Mouse (Mus musculus) midbrain, embryonic 15.5 days (tissue): ENCODE data around the gene Fv1. TPM values are rescaled to one million over a fixed set of nuclear protein-coding genes. Genes with fewer than 3 reads are reported as not detected.
"Not testable (repeated sequence)": the region's sequence is repeated elsewhere in the genome, so short reads cannot be mapped to it uniquely, and the experiment has no call there.

ENCODE experiments used
- ATAC-seq: fragments of 200-750 bp; cut with Nextera tagmentation; replicated peaks from 2 replicates; pipeline ENCODE4 v1.8.0; 2017; ENCODE audit warnings: moderate TSS enrichment
- H3K27ac ChIP-seq: fragments of 300-500 bp; sonication (generic); 2 replicates; pipeline ENCODE4 v1.5.1; 2015; ENCODE audit warnings: mild to moderate bottlenecking, inconsistent platforms
- H3K27me3 ChIP-seq: fragments of 300-500 bp; sonication (generic); replicated peaks from 2 replicates; pipeline ENCODE4 v1.6.1; 2015; ENCODE audit warnings: inconsistent platforms
- H3K36me3 ChIP-seq: fragments of 300-500 bp; sonication (generic); replicated peaks from 2 replicates; pipeline ENCODE4 v1.6.1; 2015; ENCODE audit warnings: inconsistent platforms
- H3K4me1 ChIP-seq: fragments of 300-500 bp; sonication (generic); 2 replicates; pipeline ENCODE4 v1.6.1; 2015; ENCODE audit warnings: inconsistent platforms
- H3K4me2 ChIP-seq: fragments of 300-500 bp; sonication (generic); 2 replicates; pipeline ENCODE4 v1.6.1; 2015; ENCODE audit warnings: inconsistent platforms, mild to moderate bottlenecking, moderate library complexity
- H3K4me3 ChIP-seq: fragments of 300-500 bp; sonication (generic); 2 replicates; pipeline ENCODE4 v1.5.1; 2015; ENCODE audit warnings: mild to moderate bottlenecking, inconsistent platforms
- H3K9ac ChIP-seq: fragments of 300-500 bp; sonication (generic); 2 replicates; pipeline ENCODE4 v1.6.1; 2015; ENCODE audit warnings: mild to moderate bottlenecking, inconsistent platforms
- H3K9me3 ChIP-seq: fragments of 300-500 bp; sonication (generic); 2 replicates; pipeline ENCODE4 v1.6.1; 2016; ENCODE audit warnings: inconsistent platforms
- WGBS: fragments of 180-500 bp; shearing (Covaris S2); methylation state at CpG from one replicate; pipeline ENCODE4 v1.1.7; 2015; ENCODE audit warnings: mixed read lengths; 5-methylcytosine and 5-hydroxymethylcytosine counted together
- polyA plus RNA-seq: library from polyadenylated mRNA; unstranded; fragments of >200 nt; fragmentation: Nextera tagmentation; extraction: Ambion mirVana; gene quantifications from 2 replicates; pipeline ENCODE4 v1.2.1, GENCODE M21; 2015

Gene Fv1
- 9.5 and 9.7 TPM in 2 replicates for polyA plus RNA-seq

GRCm38 (mm10) chr4:147868450-147869031 lies at the start of gene Fv1, which contains the start of gene Miip:
Fv1 (plus strand) TSS chr4:147868979.
Miip (minus strand) TSS chr4:147868816.
- WGBS = under 1% methylated on average over 30 of the region's 30 CpGs
- peak; percentile 96 for ATAC-seq
- H3K4me2 ChIP-seq = peak within 1 kb of the TSS; percentile 67

GRCm38 (mm10) chr4:147819659-147820058 lies 49.1 kb upstream of the Fv1 start:
- H3K4me3 ChIP-seq, ATAC-seq, H3K4me1 ChIP-seq, H3K4me2 ChIP-seq, H3K27me3 ChIP-seq, H3K27ac ChIP-seq, H3K9ac ChIP-seq: not testable (repeated sequence)
- WGBS = 82% methylated on average over 7 of the region's 7 CpGs
- Histone ChIP-seq H3K36me3 (peaks cover 31% of the 10 kb centered on the region), H3K9me3 (peaks cover 38% of the 10 kb centered on the region)

More at GRCm38 (mm10) chr4:147868450-147869031, at the start of gene Fv1, which contains the start of gene Miip:
- Histone ChIP-seq H3K9me3 (no peaks in the 10 kb centered on the region), H3K36me3 (peaks cover 16% of the 10 kb centered on the region), H3K27me3 (no peaks in the 10 kb centered on the region), H3K27ac (peak within 1 kb of the TSS; percentile 77), H3K9ac (peak within 1 kb of the TSS; percentile 61), H3K4me1 (peaks cover 28% of the 10 kb centered on the region), H3K4me3 (peak within 1 kb of the TSS; percentile 67)

GRCm38 (mm10) chr4:147821414-147821813 lies 47.4 kb upstream of the Fv1 start:
- not testable (repeated sequence) for H3K27me3 ChIP-seq, ATAC-seq, H3K4me2 ChIP-seq, H3K9ac ChIP-seq, H3K4me3 ChIP-seq, H3K4me1 ChIP-seq, H3K27ac ChIP-seq
- Histone ChIP-seq H3K9me3 (peaks cover 55% of the 10 kb centered on the region), H3K36me3 (peaks cover 47% of the 10 kb centered on the region)
- WGBS = 91% methylated on average over 3 of the region's 3 CpGs

- Histone ChIP-seq H3K9me3 (peaks cover 70% of the 10 kb centered on the region), H3K4me3 (no peak overlapping the region), H3K4me2 (no peak overlapping the region), H3K36me3 (peaks cover 70% of the 10 kb centered on the region), H3K27me3 (no peaks in the 10 kb centered on the region), H3K9ac (no peak overlapping the region), H3K4me1 (no peaks in the 10 kb centered on the region), H3K27ac (no peak overlapping the region)
- ATAC-seq = no peak
- 94% methylated on average over 4 of the region's 4 CpGs for WGBS
These were observed 44.4 kb upstream of the Fv1 start for GRCm38 (mm10) chr4:147824389-147824788.

- H3K27me3 ChIP-seq, H3K27ac ChIP-seq, H3K4me1 ChIP-seq, ATAC-seq, H3K4me2 ChIP-seq, H3K4me3 ChIP-seq, H3K9ac ChIP-seq: not testable (repeated sequence)
- Histone ChIP-seq H3K9me3 (peaks cover 19% of the 10 kb centered on the region), H3K36me3 (peaks cover 24% of the 10 kb centered on the region)
- WGBS = 99% methylated on average over 21 of the region's 26 CpGs
These were observed 29.5 kb upstream of the Fv1 start for GRCm38 (mm10) chr4:147839282-147839681.

- Histone ChIP-seq H3K9ac (no peak overlapping the region), H3K9me3 (peaks cover 22% of the 10 kb centered on the region), H3K36me3 (peaks cover 33% of the 10 kb centered on the region), H3K4me2 (no peak overlapping the region), H3K4me1 (peaks cover 5% of the 10 kb centered on the region), H3K4me3 (no peak overlapping the region), H3K27ac (no peak overlapping the region), H3K27me3 (no peaks in the 10 kb centered on the region)
- no peak for ATAC-seq
- WGBS = 92% methylated on average over 3 of the region's 3 CpGs
These were observed 25.9 kb upstream of the Fv1 start for GRCm38 (mm10) chr4:147842871-147843270.

- H3K27me3 ChIP-seq = no peaks in the 10 kb centered on the region
- peak; percentile 90 for ATAC-seq
- H3K4me3 ChIP-seq = peak within 1 kb of the TSS; percentile 56
- peak within 1 kb of the TSS; percentile 64 for H3K9ac ChIP-seq
- peaks cover 10% of the 10 kb centered on the region for H3K4me1 ChIP-seq
- peak within 1 kb of the TSS; percentile 31; the same call in 1 of the 2 replicates for H3K27ac ChIP-seq
- H3K4me2 ChIP-seq = peak within 1 kb of the TSS; percentile 56
- H3K9me3 ChIP-seq = peaks cover 9% of the 10 kb centered on the region
- H3K36me3 ChIP-seq = peaks cover 19% of the 10 kb centered on the region
- WGBS = 3% methylated on average over 23 of the region's 23 CpGs
These were observed 20.9 kb upstream of the Fv1 start, which contains the start of gene Zfp933 for GRCm38 (mm10) chr4:147847614-147848583. Zfp933 (minus strand) TSS chr4:147848366.

GRCm38 (mm10) chr4:147848584-147848991 lies 20.2 kb upstream of the Fv1 start:
- ATAC-seq = peak; percentile 83
- Histone ChIP-seq H3K27ac (peak overlapping the region; percentile 31; the same call in 1 of the 2 replicates), H3K27me3 (no peaks in the 10 kb centered on the region), H3K36me3 (peaks cover 15% of the 10 kb centered on the region), H3K4me3 (peak overlapping the region; percentile 56), H3K4me2 (peak overlapping the region; percentile 52), H3K9ac (peak overlapping the region; percentile 26), H3K9me3 (peaks cover 6% of the 10 kb centered on the region; the same call in 1 of the 2 replicates), H3K4me1 (peaks cover 10% of the 10 kb centered on the region)
- WGBS = 6% methylated on average over 4 of the region's 4 CpGs

GRCm38 (mm10) chr4:147850776-147851175 lies 18.0 kb upstream of the Fv1 start:
- Histone ChIP-seq H3K4me1 (peaks cover 10% of the 10 kb centered on the region), H3K9me3 (0 out of 2 replicates have a peak, but pooled peaks cover under 1% of the 10 kb centered on the region), H3K27me3 (no peaks in the 10 kb centered on the region), H3K36me3 (peaks cover 2% of the 10 kb centered on the region), H3K27ac (no peak overlapping the region), H3K9ac (no peak overlapping the region), H3K4me3 (no peak overlapping the region), H3K4me2 (no peak overlapping the region)
- WGBS = 81% methylated on average over 2 of the region's 2 CpGs
- no peak for ATAC-seq

GRCm38 (mm10) chr4:147862051-147862450 lies 6.7 kb upstream of the Fv1 start:
- Histone ChIP-seq H3K9ac (no peak overlapping the region), H3K9me3 (no peaks in the 10 kb centered on the region), H3K4me2 (no peak overlapping the region), H3K4me1 (peaks cover 1% of the 10 kb centered on the region), H3K27ac (no peak overlapping the region), H3K4me3 (no peak overlapping the region), H3K36me3 (peaks cover 26% of the 10 kb centered on the region; the same call in 1 of the 2 replicates), H3K27me3 (no peaks in the 10 kb centered on the region)
- no peak for ATAC-seq
- 94% methylated on average over 3 of the region's 3 CpGs for WGBS

- Histone ChIP-seq H3K4me2 (no peak overlapping the region), H3K9ac (no peak overlapping the region), H3K4me3 (no peak overlapping the region), H3K4me1 (peaks cover 28% of the 10 kb centered on the region), H3K27ac (no peak overlapping the region), H3K9me3 (no peaks in the 10 kb centered on the region), H3K36me3 (peaks cover 23% of the 10 kb centered on the region; the same call in 1 of the 2 replicates), H3K27me3 (no peaks in the 10 kb centered on the region)
- WGBS = 92% methylated on average over 6 of the region's 6 CpGs
- ATAC-seq = no peak
These were observed 3.1 kb upstream of the Fv1 start for GRCm38 (mm10) chr4:147865651-147866050.

GRCm38 (mm10) chr4:147866056-147866455 lies 2.7 kb upstream of the Fv1 start:
- Histone ChIP-seq H3K4me1 (peaks cover 28% of the 10 kb centered on the region), H3K9me3 (no peaks in the 10 kb centered on the region), H3K4me2 (no peak overlapping the region), H3K9ac (no peak overlapping the region), H3K36me3 (peaks cover 19% of the 10 kb centered on the region; the same call in 1 of the 2 replicates), H3K4me3 (no peak overlapping the region), H3K27ac (no peak overlapping the region), H3K27me3 (no peaks in the 10 kb centered on the region)
- no peak for ATAC-seq
- WGBS = 95% methylated on average over 9 of the region's 9 CpGs
